Mouse (Mus musculus) spleen, adult 18-20 months (tissue): Measurements from ENCODE around the gene Sqor.

Experiments
- DNase-seq, 2 experiments: peaks; one replicate each; pipeline ENCODE4 v3.0.0; 2022; ENCODE audit warnings: mixed read lengths in 2 of 2

The Sqor gene

DNA sequence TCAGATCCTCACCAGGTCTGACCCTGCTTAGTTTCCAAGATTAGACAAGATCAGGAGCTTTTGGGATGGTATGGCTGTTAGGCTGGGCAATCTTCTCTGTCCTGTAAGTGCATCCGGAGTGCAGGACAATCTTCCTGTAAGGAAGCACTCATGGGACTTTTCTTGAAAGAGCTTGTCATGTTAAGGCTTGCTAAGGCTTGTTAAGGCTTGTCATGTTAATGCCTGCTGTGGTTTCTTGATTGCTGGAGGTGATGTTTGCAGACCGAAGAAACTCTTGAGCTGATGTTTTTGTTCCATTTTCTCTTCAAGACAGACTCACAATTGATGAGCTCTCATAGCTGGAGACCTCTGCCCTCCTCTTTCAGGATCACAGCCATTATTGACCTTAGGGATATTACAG is 21.1 kb downstream of the Sqor start:
- no peak for DNase-seq

DNA sequence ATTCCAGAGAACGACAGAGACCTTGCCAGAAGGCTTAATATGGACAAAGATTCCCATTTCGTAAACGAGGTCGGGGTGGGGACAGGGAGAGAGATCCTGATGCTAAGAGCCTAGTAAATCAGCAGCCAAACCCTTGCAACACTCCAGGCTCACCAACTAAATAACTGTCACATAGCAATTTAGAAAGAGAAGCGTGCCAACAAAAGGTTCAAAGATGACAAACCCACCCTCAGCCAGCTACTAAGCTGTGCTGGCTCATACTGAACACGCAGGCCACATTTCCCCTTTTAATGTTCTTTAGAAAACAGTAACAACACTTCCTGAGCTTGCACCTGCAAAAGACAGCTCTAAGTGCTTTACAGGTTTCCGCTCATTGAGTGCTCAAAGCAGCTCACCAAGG is 24.3 kb downstream of the Sqor start:
- no peak for DNase-seq

DNA sequence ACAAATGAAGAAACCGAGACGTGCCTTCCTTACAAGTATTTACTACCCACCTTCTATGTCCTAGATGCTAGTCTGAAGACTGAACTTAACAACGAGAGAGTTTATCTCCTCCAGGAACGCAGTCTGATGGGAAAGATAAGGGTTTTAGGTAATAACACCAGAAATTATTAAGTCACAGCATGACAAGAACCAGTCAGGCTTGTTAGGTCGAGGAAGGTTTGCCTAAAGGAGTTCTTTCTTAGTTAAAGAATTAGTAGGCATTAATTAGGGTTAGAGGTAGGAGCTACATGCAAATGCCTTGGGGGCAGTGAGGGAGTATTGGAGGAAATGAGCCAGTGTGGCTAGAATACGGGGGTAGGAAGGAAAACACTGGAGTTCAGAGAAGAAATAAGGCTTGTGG is 24.7 kb downstream of the Sqor start:
- DNase-seq, result no peak

DNA sequence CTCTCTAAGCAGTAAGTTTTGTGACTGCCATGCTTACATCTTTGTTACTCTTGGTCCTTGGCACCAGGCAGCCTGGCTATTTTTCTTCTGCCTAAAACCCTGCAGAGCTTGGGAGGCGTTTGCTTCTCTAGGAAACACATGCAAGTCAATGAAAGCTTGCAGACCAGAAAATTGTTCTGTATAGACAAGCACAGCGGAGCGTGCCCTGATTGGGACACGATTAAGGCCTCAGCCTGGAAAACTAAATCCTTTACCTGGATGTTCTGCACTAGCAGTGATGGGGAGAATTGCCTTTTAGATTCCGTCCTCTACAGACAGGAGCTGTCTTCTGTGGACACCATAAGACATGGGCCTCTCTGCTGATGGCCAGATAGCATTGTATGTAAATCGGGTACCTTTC is 39.4 kb downstream of the Sqor start:
- DNase-seq, result no peak

DNA sequence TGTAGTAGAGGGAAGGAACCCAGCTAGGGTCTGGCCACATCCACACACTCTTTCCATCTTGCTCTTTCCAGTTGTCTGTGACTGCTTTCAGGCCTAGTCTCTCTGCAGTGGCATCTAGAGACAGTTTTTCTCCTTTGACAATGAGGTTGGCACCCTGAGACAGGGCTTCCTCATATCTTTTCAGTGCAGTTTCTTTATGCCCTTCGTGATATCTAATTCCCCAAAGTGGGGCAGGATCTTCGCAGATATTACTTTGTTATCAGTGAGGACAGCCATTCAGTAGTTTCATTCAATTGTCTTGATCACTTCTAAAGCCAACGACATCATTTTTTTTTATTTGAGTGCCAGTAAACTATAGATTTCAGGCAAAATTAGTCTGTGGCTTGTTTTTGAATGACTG is 41.0 kb downstream of the Sqor start:
- no peak for DNase-seq

GRCm38 (mm10) chr2:122809027-122809426 is 44.0 kb downstream of the Sqor start:
- no peak for DNase-seq

- DNase-seq, result no peak
These were observed 51.9 kb downstream of the Sqor start for GRCm38 (mm10) chr2:122816986-122817385.

DNA sequence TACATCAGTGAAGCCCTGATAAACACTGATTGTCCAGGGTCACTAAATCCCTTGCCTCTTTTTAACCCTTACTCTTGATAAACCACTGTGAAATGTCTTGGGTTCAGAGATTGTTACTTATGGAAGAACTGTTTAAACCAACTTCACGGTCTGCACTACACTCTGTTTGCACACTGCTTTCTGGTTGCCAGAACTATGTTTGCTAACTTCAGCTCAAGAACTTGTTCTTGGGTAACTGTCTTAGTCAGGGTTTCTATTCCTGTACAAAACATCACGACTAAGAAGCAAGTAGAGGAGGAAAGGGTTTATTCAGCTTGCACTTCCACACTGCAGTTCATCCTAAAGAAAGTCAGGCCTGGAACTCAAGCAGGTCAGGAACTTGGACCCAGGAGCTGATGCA is 56.2 kb downstream of the Sqor start:
- no peak for DNase-seq

- DNase-seq, result no peak
These were observed 60.6 kb downstream of the Sqor start for GRCm38 (mm10) chr2:122825406-122826236.

DNA sequence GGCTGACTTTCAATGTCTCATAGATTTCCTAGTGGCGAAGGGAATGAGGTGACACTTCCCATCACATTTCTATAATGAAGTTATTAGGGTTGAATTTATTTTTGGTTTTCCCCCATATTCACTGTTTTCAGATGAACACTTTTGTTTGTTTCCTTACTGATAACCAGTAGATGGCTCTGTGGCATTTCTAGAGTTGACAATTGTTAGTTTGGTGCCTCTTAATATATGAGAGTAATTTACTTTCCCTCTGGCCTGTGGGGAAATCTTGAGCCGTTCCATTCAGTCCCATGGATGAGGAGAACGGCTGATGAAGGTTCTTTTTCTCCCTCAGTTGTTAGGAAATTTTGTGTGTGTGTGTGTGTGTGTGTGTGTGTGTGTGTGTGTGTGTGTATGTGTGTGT is 61.3 kb downstream of the Sqor start:
- no peak for DNase-seq

GRCm38 (mm10) chr2:122854636-122855035 is 89.6 kb downstream of the Sqor start:
- no peak for DNase-seq

DNA sequence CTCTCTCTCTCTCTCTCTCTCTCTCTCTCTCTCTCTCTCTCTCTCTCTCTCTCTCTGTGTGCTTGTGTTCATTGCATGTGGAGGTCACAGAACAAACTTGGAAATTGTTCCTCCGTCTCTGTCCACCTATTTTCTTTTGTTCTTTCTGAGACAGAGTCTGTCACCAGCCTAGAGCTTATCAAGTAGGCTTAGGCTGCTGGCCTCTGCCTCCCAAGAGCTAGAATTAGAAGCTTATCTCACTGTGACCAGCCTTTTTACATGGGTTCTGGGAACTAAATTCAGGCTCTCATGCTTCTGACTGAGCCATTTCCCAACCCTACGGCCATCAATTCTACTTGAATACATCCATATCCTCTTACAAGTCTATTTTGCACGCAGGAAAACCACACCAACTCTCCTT is 90.3 kb downstream of the Sqor start:
- DNase-seq, result no peak
